Mouse (Mus musculus) forebrain, embryonic 14.5 days (tissue): Measurements from ENCODE around the gene Sugp1. TPM values are rescaled to one million over a fixed set of nuclear protein-coding genes. Genes with fewer than 3 reads are reported as not detected.
"Not testable (repeated sequence)": the region's sequence is repeated elsewhere in the genome, so short reads cannot be mapped to it uniquely, and the experiment has no call there.

Experiments
- ATAC-seq: fragments of 200-750 bp; cut with Nextera tagmentation; 2 replicates; pipeline ENCODE4 v1.8.0; 2017; ENCODE audit warnings: mild to moderate bottlenecking, moderate library complexity
- DNase-seq: peaks from one replicate; pipeline ENCODE4 v3.0.0-alpha.2; 2015; ENCODE audit warnings: low spot score
- H3K27ac ChIP-seq: fragments of 300-500 bp; sonication (generic); 2 replicates; pipeline ENCODE4 v1.5.1; 2014; ENCODE audit warnings: low read depth, mild to moderate bottlenecking, control low read depth, low read length, moderate library complexity
- H3K27me3 ChIP-seq: fragments of 300-500 bp; sonication (generic); replicated peaks from 2 replicates; pipeline ENCODE4 v1.6.1; 2014; ENCODE audit warnings: low read length, control low read depth, mixed read lengths; ENCODE audit not compliant: control insufficient read depth, insufficient read depth
- H3K36me3 ChIP-seq: fragments of 300-500 bp; sonication (generic); 2 replicates; pipeline ENCODE4 v1.6.1; 2014; ENCODE audit warnings: low read length, control low read depth; ENCODE audit not compliant: control insufficient read depth, insufficient read depth
- H3K4me1 ChIP-seq: fragments of 300-500 bp; sonication (generic); 2 replicates; pipeline ENCODE4 v1.6.1; 2014; ENCODE audit warnings: antibody characterized with exemption, low read length, control low read depth; ENCODE audit not compliant: control insufficient read depth, insufficient read depth
- H3K4me2 ChIP-seq: fragments of 300-500 bp; sonication (generic); 2 replicates; pipeline ENCODE4 v1.6.1; 2014; ENCODE audit warnings: mild to moderate bottlenecking, control low read depth, low read length
- H3K4me3 ChIP-seq: fragments of 300-500 bp; sonication (generic); 2 replicates; pipeline ENCODE4 v1.5.1; 2014; ENCODE audit warnings: low read depth, low read length, control low read depth
- H3K9ac ChIP-seq: fragments of 300-500 bp; sonication (generic); 2 replicates; pipeline ENCODE4 v1.6.1; 2014; ENCODE audit warnings: mild to moderate bottlenecking, low read length, control low read depth, moderate library complexity
- H3K9me3 ChIP-seq: fragments of 300-500 bp; sonication (generic); replicated peaks from 2 replicates; pipeline ENCODE4 v1.6.1; 2016; ENCODE audit warnings: low read length, control low read depth, mixed read lengths; ENCODE audit not compliant: control insufficient read depth
- WGBS: fragments of 180-500 bp; shearing (Covaris S2); extraction: QIAGEN DNeasy Blood & Tissue Kit; methylation state at CpG from one replicate; pipeline ENCODE4 v1.1.7; 2014; 5-methylcytosine and 5-hydroxymethylcytosine counted together
- polyA plus RNA-seq: library from polyadenylated mRNA; unstranded; fragments of >200 nt; fragmentation: Nextera tagmentation; extraction: Ambion mirVana; gene quantifications from 2 replicates; pipeline ENCODE4 v1.2.1, GENCODE M21; 2014

Gene Sugp1
- polyA plus RNA-seq, 1 experiment from 2014 or later, result 43.5 TPM

GRCm38 (mm10) chr8:70030255-70030654 lies 12.4 kb upstream of the Sugp1 start:
- no peak for ATAC-seq
- Histone ChIP-seq H3K36me3 (peaks cover 78% of the 10 kb centered on the region), H3K27me3 (no peaks in the 10 kb centered on the region), H3K4me2 (no peak overlapping the region), H3K9ac (no peak overlapping the region), H3K9me3 (no peaks in the 10 kb centered on the region), H3K4me3 (no peak overlapping the region), H3K27ac (no peak overlapping the region), H3K4me1 (no peaks in the 10 kb centered on the region)
- DNase-seq, result no peak
- 97% methylated on average over 1 of the region's 1 CpGs for WGBS

GRCm38 (mm10) chr8:70037994-70038393 lies 4.6 kb upstream of the Sugp1 start:
- ATAC-seq (no peak), DNase-seq (no peak)
- WGBS, result 88% methylated on average over 1 of the region's 1 CpGs
- no peak overlapping the region for H3K27ac ChIP-seq
- H3K36me3 ChIP-seq, result peaks cover 6% of the 10 kb centered on the region; the same call in 1 of the 2 replicates
- H3K27me3 ChIP-seq, result no peaks in the 10 kb centered on the region
- H3K4me3 ChIP-seq, result no peak overlapping the region
- no peaks in the 10 kb centered on the region for H3K9me3 ChIP-seq
- H3K4me1 ChIP-seq, result peaks cover 14% of the 10 kb centered on the region
- no peak overlapping the region for H3K9ac ChIP-seq
- H3K4me2 ChIP-seq, result no peak overlapping the region

- H3K36me3 ChIP-seq, result peaks cover 3% of the 10 kb centered on the region; the same call in 1 of the 2 replicates
- peak overlapping the region; percentile 64; the same call in 1 of the 2 replicates for H3K27ac ChIP-seq
- H3K9ac ChIP-seq, result peak overlapping the region; percentile 98
- peak; percentile 9 for DNase-seq
- H3K4me3 ChIP-seq, result peak overlapping the region; percentile 100
- peak overlapping the region; percentile 88 for H3K4me2 ChIP-seq
- no peaks in the 10 kb centered on the region for H3K9me3 ChIP-seq
- WGBS, result 2% methylated on average over 47 of the region's 47 CpGs
- no peaks in the 10 kb centered on the region for H3K27me3 ChIP-seq
- no peak; the same call in 1 of the 2 replicates for ATAC-seq
- peaks cover 20% of the 10 kb centered on the region for H3K4me1 ChIP-seq
These were observed 597 bp upstream of the Sugp1 start for GRCm38 (mm10) chr8:70041885-70042546.

DNA sequence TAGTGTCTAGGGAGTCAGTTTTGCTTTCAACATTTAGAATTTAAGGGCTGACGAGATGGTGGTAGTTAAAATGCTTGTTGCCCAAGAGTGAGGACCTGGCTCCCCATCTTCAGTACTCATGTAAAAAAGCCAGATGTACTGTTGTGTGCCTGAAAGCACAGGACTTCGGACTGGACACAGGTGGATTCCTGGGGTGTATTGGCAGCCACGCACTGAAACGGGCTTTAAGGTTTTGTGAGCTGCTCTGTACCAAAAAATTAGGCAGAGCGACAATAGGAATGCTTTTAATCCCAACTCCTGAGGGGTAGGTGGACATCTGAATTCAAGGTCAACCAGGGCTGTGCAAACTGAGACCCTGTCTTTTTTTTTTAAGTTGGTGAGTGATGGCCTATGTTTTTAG lies 1.4 kb downstream of the Sugp1 start:
- ATAC-seq (no peak), DNase-seq (no peak)
- WGBS, result 87% methylated on average over 5 of the region's 5 CpGs
- no peak overlapping the region for H3K27ac ChIP-seq
- H3K36me3 ChIP-seq, result peaks cover 8% of the 10 kb centered on the region
- H3K4me1 ChIP-seq, result peaks cover 20% of the 10 kb centered on the region
- H3K9me3 ChIP-seq, result no peaks in the 10 kb centered on the region
- no peaks in the 10 kb centered on the region for H3K27me3 ChIP-seq
- peak overlapping the region; percentile 88 for H3K4me2 ChIP-seq
- H3K9ac ChIP-seq, result no peak overlapping the region
- no peak overlapping the region; the same call in 1 of the 2 replicates for H3K4me3 ChIP-seq

DNA sequence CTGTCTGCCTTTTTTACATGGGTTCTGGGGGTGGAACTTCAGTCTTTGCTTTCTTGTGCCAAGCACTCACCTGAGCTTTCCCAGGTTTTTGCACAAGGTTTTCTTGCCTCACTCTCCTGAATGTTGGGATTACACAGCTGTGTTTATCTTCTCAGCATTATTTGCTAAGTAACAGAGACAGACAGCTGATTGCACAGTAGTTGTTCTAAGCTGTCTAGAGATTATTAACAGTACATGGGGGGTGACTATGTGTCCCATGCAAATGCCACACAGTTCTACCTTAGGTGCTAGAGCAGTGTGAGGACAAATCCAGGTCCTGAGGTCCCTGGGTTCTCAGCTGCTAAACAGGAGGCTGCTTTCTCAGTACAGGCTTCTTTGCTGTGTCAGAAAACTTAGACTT lies 7.0 kb downstream of the Sugp1 start:
- Histone ChIP-seq H3K36me3 (peaks cover 56% of the 10 kb centered on the region), H3K27me3 (no peaks in the 10 kb centered on the region), H3K4me3 (no peak overlapping the region), H3K9me3 (no peaks in the 10 kb centered on the region), H3K27ac (no peak overlapping the region), H3K9ac (no peak overlapping the region), H3K4me1 (no peaks in the 10 kb centered on the region), H3K4me2 (no peak overlapping the region)
- no peak for DNase-seq
- no peak for ATAC-seq

- not testable (repeated sequence) for H3K27me3 ChIP-seq
These were observed 7.8 kb downstream of the Sugp1 start for GRCm38 (mm10) chr8:70050434-70050833.

GRCm38 (mm10) chr8:70057721-70058120 lies 15.1 kb downstream of the Sugp1 start:
- Histone ChIP-seq H3K4me3 (no peak overlapping the region), H3K9ac (no peak overlapping the region), H3K4me2 (no peak overlapping the region), H3K9me3 (no peaks in the 10 kb centered on the region), H3K27me3 (no peaks in the 10 kb centered on the region), H3K4me1 (no peaks in the 10 kb centered on the region), H3K36me3 (peaks cover 95% of the 10 kb centered on the region), H3K27ac (no peak overlapping the region)
- 52% methylated on average over 1 of the region's 1 CpGs for WGBS
- DNase-seq (no peak), ATAC-seq (no peak)

More at GRCm38 (mm10) chr8:70050434-70050833, 7.8 kb downstream of the Sugp1 start:
- not testable (repeated sequence) for ATAC-seq, H3K27ac ChIP-seq, H3K4me1 ChIP-seq, H3K9ac ChIP-seq, H3K4me3 ChIP-seq, DNase-seq, H3K9me3 ChIP-seq, H3K4me2 ChIP-seq
- peaks cover 63% of the 10 kb centered on the region for H3K36me3 ChIP-seq
- WGBS, result 94% methylated on average over 5 of the region's 5 CpGs

DNA sequence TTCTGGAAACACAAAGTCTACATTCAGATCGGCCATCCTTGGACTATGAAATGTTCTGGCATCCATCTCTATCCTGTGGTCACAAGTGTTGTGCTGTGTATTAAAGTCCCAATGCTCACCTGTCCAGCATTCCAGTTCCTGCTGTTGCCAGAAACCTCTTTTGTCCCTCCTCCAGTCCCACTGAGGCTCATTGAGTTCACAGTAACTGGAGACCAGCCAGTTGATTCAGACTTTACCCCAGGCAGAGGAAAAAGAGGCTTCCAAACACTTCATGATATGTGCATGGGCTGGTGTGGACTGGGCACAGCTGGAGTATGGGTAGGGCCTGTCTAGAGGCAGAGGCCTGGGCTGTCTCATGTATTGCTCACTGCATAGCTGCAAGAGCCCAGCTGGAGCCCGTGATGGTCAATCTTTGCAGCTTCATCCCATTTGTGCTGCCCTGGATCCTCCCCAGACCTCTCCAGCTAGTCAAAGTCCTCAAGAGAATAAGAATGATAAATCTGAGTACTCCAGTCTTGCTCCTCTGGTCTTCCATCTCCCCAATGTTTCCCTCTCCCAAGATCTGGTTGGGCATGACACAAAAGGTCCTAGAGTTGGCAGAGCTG lies 29.3 kb downstream of the Sugp1 start:
- no peak overlapping the region for H3K27ac ChIP-seq
- ATAC-seq (no peak), DNase-seq (no peak)
- peaks cover 53% of the 10 kb centered on the region for H3K36me3 ChIP-seq
- H3K4me3 ChIP-seq, result no peak overlapping the region
- H3K9me3 ChIP-seq, result no peaks in the 10 kb centered on the region
- no peak overlapping the region for H3K9ac ChIP-seq
- no peaks in the 10 kb centered on the region for H3K4me1 ChIP-seq
- no peak overlapping the region for H3K4me2 ChIP-seq
- no peaks in the 10 kb centered on the region for H3K27me3 ChIP-seq
- WGBS, result 81% methylated on average over 2 of the region's 2 CpGs

GRCm38 (mm10) chr8:70072441-70073069 lies 29.9 kb downstream of the Sugp1 start, which contains the start of gene Tm6sf2:
Tm6sf2 (plus strand) TSS chr8:70072924.
- H3K9ac ChIP-seq, result no peak within 1 kb of the TSS
- 12% methylated on average over 15 of the region's 27 CpGs for WGBS
- no peak for DNase-seq
- H3K36me3 ChIP-seq, result peaks cover 47% of the 10 kb centered on the region
- no peaks in the 10 kb centered on the region for H3K9me3 ChIP-seq
- H3K4me3 ChIP-seq, result no peak within 1 kb of the TSS
- H3K27me3 ChIP-seq, result no peaks in the 10 kb centered on the region
- H3K27ac ChIP-seq, result no peak within 1 kb of the TSS
- peak; percentile 37; the same call in 1 of the 2 replicates for ATAC-seq
- H3K4me1 ChIP-seq, result no peaks in the 10 kb centered on the region
- H3K4me2 ChIP-seq, result no peak within 1 kb of the TSS
